Mouse (Mus musculus) c-Kit-positive CD71-negative TER-119-negative erythroid progenitor cells, embryonic 14.5 days (primary cell): ENCODE data around the gene Thoc5.

Source experiments
- DNase-seq: peaks from one replicate; pipeline ENCODE4 v3.0.0-alpha.2; 2013; ENCODE audit warnings: low read depth

Thoc5 gene

DNA sequence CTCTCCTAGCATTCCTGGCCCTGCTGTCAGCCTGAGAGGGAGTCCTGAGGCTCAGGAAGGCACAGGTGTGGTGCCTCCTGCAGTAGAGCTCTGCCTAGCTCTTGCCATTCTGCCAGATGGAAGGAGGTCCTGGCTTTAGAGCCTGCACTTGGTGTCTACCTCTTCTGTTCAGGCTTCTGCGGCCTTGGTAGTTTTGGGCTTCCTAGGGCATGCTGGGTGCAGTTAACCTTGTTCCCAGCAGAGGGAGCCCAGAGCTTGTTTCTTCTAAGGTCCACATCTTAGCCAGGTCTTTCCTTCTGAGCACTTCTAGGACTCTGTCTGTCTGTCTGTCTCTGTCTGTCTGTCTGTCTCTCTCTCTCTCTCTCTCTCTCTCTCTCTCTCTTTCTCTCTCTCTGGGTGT lies 20.9 kb downstream of the Thoc5 start:
- DNase-seq, result peak; percentile 51

DNA sequence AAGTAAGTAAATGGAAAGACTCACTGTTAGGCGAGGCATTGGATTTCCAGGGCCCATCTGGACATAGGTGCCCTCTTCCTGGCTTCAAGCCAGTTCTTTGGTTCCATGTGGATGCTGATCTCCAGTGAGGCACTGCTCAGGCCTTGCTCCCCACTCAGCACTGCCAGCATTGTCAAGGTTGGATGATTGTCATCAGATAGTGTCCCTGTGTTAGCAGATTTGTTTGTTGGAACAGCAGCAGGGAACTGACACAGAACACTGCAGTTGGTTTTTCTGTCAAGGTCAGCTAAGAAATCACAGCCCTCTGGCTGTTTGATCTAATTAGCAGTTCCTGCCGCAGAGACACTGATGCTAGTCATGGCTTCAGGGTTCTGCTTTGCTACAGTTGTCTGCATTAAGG lies 26.2 kb downstream of the Thoc5 start:
- DNase-seq, result no peak

- DNase-seq, result no peak
Measured at GRCm38 (mm10) chr11:4921751-4922150, 26.6 kb downstream of the Thoc5 start.

- no peak for DNase-seq
Measured at GRCm38 (mm10) chr11:4927224-4927623, 32.1 kb downstream of the Thoc5 start.

DNA sequence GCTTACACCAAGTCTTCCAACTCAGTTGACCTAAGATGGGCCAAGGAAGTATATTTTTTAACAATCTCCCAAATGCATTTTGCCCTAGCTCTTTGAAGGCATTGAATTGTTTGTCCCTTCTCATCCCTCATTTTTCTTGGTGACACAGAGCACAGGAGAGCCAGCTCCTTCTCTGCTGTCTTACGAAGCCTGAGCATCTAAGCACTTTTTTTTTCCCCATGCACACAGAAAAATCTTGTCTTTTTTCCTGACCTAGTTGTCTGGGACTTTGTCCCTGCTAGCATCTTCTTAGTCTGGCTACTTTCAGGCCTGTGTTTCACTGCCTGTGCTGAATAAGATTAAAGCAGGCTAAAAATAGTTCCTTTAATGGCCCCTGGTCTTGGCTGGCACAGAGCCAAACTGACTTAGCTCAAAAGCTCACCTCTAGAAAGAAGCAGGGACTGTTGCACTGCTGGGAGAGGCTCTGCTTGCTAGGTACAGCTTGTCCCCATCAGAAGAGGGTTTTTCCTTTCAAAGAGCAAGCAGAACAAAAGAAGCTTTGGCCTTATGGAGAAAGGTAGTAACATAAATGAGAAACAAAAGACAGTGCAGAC lies 36.0 kb downstream of the Thoc5 start:
- no peak for DNase-seq

DNA sequence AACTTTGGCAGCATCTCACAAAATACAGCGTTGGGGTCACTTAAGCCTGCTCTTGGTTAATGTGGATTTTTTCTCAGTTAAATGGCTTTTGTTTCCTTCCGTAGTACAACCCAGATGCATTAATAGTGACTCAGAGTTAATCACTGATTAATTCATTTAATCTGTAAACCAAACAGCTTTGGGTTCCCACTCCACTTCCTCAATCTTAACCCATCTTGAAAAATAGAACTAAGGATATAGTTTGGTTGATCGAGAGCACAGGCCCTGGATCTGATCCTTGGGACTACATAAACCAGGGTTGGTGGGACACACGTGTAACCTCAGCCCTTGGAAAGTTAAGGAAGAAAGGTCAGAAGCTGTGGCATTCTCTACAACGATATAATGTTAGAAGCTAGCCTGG lies 41.1 kb downstream of the Thoc5 start:
- no peak for DNase-seq

- no peak for DNase-seq
Measured at GRCm38 (mm10) chr11:4946530-4946929, 51.4 kb downstream of the Thoc5 start.

DNA sequence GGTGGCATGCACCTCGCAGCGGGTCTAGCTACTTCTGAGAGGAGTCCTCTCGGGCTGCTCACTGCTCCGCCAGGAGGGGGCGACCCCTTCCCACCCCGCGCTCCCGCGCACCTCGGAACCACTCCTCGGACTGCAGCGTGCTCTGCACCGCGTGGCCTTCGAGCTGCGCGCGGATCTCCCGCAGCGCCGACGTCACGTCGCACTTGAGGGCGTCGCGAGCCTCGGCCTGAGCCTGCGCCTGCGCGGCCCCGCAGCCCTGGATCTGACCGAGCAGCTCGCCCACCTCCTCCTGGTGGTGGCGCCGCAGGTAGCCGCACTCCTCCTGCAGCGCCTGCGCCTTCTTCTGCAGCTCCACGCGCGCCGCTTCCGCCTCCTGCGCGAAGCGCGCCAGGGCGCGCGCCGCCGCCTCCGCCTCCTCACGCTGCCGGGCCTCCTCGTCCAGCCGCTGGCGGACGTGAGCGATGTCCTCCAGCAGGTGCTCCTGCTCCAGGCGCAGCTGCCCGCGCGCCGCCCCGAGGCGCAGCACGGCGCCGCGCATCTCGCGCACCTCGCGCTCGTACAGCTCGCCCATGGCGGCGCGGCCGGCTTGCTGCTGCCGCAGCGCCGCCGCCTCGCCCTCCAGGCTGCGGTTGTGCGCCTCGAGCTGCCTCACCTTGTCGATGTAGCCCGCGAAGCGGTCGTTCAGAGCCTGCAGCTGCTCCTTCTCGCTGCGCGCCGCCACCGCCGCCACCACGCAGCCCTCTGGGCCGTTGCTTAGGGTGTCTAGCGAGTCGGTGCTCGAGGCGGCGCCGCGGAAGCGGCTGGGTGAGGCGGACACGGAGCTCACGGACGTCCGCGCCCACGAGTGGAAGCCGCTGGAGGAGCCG lies 52.1 kb downstream of the Thoc5 start:
- no peak for DNase-seq

DNA sequence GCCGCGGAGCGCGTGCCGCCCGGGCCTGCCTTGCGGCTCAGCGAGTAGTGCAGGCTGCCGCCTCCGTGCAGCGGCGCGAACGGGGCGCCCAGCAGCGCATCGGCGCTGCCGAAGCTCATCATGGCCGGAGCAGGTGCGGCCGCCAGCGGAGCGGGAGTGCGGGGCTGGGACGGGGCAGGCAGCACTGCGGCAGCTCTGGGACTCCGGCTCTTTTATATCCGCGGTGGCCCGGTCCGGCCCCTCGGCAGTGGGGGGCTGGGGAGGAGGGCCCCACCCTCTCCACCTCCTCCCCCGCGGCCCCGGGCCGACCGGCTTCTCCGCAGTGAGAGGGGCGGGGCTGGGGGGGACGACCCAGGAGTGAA lies 52.7 kb downstream of the Thoc5 start, which contains the start of gene Nefh:
Gene Nefh, minus strand, starts transcription at position 252 of the 362 bp plus-strand sequence.
- no peak for DNase-seq

- no peak for DNase-seq
Measured at GRCm38 (mm10) chr11:4948792-4949191, 53.7 kb downstream of the Thoc5 start.

DNA sequence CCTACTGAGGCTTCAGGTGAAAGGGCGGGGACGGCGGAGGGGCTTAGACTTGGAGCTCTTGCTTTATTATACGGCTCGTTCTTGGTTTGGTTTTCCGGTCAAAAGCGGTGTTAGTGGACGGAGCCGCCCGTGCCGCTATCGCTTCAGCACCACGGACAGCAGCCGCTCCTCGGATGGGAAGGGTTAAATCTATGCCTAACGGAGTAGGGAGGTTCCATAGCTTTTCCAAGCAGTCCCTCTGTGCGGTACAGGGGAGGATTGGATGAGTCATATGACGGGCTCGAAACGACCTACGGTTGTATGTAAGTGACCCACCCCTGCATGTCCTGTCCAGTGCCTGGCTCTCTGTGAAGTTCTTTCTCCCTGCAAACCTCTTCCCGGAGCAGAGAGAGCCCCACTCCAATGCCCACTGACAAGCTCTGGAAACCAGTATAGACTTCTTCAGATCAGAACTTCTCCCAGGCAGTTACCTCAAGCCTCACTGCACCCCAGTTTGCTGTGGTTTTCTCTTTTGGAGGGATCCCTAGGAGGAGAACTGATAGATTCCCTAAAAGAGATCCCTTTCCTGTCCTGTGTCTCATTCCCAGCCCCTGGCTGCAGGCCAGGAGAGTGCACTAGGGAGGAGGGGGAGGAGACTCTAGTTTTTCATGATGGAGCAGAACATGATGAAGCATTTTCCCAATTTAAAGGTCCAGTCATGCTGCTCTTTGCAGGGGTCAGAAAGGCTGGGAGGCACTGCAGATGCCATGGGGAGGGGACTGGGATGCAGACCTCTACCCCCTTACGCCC lies 54.3 kb downstream of the Thoc5 start:
- DNase-seq, result peak; percentile 39

GRCm38 (mm10) chr11:4953401-4953800 lies 58.3 kb downstream of the Thoc5 start:
- no peak for DNase-seq

GRCm38 (mm10) chr11:4953918-4954317 lies 58.8 kb downstream of the Thoc5 start:
- no peak for DNase-seq

- DNase-seq, result no peak
Measured at GRCm38 (mm10) chr11:4963099-4963808, 68.1 kb downstream of the Thoc5 start.

DNA sequence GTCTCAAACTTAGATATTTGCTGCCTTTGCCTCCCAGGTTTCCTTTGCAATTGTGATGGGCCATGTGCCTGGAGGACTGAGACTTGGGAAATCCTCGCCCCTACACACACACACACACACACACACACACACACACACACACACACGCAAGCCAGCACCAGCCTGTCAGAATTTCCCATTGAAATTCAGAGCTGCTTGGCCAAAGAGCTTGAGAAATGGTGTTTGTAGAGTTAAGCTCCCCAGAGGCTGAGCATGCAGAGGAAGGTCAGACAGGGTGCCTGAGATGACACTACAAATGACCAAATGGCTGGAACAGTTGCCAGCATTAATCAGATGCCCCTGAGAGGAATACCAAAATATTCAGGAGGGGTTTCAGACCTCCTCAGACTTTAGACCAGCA lies 71.2 kb downstream of the Thoc5 start:
- no peak for DNase-seq

- DNase-seq, result no peak
Measured at GRCm38 (mm10) chr11:4966888-4967287, 71.8 kb downstream of the Thoc5 start.

GRCm38 (mm10) chr11:4967549-4967948 lies 72.4 kb downstream of the Thoc5 start:
- no peak for DNase-seq

DNA sequence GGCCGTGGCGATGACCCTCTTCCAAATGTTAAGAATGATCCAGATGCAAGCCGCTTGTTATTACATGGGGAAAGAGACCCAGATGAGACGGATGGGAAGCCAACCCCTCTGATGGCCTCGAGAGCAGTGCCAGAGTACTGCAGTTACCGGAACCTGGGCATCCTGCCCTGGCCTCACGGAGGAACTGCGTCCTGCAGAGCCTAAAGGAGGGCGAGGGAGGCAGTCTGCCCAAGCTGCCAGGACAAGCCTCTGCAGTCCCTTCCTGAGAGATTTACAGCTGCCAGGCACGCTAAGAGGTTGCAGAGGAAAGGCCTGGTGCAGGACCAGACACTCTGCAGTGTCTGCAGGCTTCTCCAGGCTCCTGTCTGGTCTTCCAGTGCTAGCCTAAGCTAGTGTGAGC lies 73.3 kb downstream of the Thoc5 start:
- no peak for DNase-seq

DNA sequence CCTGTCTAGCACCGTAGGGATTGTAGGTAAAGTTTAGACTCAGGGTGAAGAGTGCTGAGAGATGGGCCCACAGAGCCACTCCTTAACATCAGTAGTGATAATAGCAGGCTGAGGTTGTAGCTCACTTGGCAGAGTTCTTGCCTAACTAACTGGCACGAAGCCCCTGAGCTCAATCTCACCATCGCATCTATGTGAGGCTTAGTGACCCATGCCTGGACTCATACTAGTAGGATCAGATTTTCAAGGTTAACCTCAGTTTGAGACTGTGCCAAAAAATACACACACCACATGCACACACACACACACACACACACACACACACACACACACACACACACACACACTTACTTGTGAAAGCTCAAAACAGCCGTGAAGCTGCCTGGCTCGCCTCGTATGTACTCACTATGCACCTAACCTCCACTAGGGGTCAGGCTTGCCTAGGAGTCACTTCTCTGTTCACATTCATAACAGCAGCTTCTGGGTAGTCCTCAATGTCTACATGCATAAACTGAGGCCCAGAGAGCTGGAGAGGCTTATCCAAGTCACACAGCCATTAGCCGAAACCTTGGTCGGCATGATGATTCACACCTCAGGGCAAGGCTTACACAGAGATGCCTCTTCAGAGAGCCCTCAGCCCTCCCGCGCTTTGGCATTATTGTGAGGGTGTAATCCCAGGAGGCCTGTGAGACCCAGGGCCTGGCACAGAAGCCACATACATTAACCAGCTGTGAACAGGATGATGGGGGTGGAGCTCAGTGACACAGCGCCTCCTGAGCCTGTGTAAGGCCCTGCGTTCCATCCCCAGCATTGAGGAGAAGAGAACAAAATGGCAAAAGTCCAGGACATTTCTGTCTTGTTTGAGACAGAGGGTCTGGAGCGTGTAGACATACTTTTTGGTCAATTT lies 78.1 kb downstream of the Thoc5 start:
- peak; percentile 82 for DNase-seq

DNA sequence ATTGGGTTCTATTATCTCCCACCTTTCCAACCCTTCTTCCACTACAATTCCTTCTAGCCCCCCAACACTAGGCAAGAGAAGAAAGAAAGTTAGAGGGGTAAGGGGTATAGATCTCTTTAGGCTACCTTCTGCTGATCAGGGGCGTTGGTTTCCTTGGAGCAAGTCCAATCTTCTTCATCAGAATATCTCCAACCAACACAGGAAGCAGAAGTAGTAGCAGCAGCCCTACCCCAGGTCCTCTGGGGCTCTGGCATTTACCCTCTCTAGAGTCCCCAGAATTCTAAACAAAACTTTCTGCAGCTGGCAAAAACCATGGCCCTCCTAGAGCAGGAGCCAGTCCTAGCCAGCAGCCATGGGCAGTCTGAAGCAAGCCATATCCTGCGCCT lies 78.7 kb downstream of the Thoc5 start:
- DNase-seq, result no peak
